Mouse (Mus musculus) sigmoid colon, adult 10 weeks (tissue): Measurements from ENCODE around the gene Ocel1. TPM values are rescaled to one million over a fixed set of nuclear protein-coding genes. Genes with fewer than 3 reads are reported as not detected.

Experiments used
- polyA plus RNA-seq: library from polyadenylated mRNA; stranded (reverse); fragments of 350-450 nt; fragmentation: Illumina TruSeq; extraction: RNeasy Lipid Tissue Mini Kit (QIAGEN cat#74804); gene quantifications from one replicate; pipeline ENCODE4 v1.2.3, GENCODE M21; 2014; ENCODE audit warnings: low read depth, low replicate concordance

Gene Ocel1
- 4.4 TPM for polyA plus RNA-seq

DNA sequence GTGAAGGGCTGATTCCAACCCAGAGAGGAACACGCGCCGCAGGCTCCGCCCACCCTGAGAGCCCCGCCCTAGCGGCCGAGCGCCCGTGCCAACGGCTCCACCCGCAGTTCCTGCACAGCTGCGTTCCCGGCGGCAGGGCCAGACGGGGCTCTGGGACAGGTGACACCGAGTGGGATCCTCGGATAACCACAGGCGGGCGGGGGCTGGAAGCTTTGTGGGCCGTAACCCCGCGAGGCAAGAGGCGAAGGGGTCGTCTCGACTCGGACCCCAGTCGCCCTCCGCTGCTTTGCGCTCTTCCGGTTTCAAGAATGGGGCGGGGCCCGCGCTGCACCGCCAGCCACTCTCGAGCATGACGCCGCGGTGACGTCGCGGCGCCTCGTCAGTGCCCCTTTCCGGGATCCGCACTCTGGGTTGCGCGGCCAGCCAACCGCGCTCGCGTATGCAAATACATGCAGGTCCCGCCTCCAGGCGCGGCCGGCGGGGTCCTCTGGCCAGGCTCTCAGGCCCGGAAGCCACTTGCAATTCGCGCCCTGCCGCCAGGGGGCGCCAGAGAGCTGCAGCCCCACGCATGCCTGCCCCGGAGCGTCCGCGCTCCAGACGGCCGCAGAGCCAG lies at the start of gene Ocel1:
Gene Ocel1, plus strand, starts transcription at position 63 of the 613 bp plus-strand sequence.

DNA sequence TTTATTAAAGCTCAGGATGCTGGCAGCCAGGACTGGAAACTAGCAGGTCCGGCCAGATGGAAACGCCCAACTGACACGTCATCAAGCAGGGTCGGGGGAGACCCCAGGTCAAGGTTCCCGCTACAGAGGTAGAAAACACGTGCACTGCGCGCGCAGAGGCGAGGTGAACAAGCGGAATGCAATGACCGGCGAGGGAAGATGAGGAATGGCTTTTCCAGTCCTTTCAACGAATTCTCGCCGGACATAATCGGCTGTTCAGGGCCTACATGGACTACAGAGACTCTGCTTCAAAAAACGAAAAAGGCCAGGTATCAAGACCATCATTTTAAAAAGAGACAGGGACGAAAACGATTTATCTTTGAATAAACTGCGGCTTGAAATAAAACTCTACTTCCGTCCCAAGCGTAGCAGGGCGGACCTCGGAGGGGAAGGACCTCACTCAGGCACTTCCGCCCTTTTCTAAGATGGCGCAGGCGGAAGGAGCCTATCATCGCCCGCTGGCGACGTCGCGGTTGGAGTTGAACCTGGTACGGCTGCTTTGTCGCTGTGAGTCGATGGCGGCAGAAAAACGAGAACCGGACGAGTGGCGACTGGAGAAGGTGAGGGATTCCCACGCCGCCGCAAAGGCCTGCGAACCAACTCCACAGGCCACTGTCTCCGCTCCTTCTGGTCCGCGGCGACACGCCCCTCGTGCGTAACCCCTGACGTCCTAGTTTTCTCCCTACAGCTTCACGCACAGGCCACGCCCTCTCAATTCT lies 4.1 kb upstream of the Ocel1 start, which contains the start of gene Use1:
Gene Use1, plus strand, starts transcription at position 78 of the 758 bp plus-strand sequence.

DNA sequence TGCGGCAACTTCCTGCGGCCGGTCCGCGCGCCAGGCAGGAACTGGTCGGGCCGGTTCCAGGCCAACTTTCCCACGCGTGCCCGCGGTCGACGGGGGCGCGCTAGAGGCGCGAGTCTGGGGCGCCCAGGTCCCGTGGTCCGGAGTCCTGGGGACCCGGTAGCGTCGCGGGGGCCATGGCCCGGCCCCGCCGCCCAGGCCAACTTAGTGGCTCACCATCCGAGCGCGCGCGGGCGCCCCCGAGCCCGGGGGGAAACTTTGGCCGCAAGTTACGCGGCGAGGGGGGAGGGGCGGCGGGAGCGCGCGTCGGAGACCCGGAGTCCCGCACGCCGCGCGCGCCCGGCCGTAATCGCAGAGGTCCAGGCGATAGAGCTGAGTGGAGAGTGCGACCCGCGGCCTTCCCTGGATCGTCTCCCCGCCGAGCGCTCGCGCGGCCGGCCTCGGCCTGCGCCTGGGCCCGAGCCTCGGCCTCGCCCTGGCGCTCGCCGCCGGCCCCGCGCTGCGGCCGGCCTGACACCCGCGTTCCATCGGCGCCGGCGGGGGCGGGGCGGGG lies 10.4 kb downstream of the Ocel1 start, which contains the start of gene Nr2f6:
Gene Nr2f6, minus strand, starts transcription at position 540 of the 550 bp plus-strand sequence.

DNA sequence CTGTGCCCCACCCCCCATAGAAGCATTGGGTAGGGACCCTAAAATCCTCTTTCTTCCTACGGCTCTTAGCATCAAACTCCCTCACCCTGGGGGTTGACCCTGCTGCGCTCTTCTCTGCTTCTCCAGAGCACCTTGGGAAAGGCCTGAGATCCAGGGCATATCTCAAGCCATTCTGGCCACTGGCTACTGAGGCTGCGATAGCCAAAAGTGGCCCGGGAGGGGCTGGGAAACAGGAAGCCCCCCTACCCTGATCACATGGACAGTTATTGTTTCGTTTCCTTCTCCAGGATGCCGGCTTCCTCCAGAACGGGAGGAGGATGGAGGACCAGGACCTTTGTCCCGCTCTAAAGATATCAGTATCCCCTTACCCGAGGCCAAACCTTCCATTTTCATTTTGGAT lies 24.5 kb downstream of the Ocel1 start, which contains the start of gene Ushbp1:
Gene Ushbp1, minus strand, starts transcription at position 174 of the 400 bp plus-strand sequence.

DNA sequence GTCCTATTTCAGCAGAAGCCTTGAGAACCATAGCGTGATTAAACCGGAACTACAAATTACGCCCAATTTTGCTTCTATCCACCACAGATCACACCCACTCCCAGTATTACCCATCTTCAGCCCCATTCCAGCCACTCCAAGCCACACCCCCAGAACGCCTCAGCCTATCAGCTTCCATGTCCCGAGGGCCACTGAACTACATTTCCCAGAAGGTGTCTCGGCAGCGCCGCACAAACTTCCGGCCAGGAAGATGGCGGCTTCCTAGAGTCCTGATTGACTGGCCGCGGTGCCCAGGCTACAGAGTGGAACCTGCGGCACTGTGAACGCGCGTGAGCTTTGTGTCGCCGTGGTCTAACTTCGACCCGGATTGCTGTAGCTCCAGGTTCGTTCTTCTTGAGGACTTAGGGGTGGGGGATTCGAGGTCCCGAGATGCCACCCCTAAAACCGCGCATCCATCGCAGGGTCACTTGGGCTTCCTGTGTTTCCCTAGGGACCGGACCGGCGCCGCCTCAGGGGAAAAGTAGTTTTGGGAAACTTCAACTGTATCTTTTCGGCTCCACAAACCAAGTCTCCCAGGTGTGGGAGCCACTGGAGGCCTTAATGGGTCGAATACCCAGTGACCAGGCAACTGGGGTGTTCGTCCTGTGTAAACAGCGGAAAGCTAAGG lies 25.7 kb downstream of the Ocel1 start, which contains the start of gene Babam1:
Gene Babam1, plus strand, starts transcription at position 223 of the 667 bp plus-strand sequence.

DNA sequence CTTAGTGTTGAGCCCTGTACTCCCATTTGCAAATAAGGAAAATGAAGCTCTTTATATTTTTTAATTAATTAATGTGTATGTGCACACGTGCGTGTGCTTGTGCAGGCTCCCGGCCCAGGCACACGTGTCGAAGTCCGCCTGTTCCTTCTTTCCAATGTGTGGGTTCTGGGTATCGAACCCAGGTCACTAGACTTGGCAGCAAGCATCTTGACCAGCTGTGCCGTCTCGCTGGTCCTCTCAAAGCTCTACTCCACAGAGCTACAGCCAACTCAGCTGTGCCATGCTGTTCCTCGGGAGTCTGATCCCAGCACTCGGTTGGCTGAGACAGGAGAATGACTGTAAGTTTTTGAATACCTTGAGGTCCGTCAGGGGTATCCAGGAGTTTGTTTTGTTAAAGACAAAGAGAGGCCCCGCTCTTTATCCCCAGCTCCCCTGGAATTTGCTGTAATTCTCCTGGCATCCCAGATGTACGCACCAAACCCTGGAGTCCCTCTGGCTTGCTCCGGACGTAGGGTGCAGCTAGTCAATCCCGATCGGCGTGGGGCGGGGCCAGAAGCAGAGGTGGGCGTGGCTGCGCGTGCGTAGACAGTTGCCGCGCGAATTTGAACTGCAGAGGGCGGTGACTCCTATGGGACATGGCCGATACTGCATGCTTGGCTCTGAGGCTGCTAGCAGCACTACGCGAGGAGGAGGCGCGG lies 34.5 kb downstream of the Ocel1 start, which contains the start of gene Ankle1:
Gene Ankle1, plus strand, starts transcription at position 610 of the 698 bp plus-strand sequence.

Other genes with a start within 250 kb of the Ocel1 start
- 3.0 TPM for gene Myo9b, start 98.6 kb upstream of the Ocel1 start, polyA plus RNA-seq
- gene Haus8, start 98.4 kb upstream of the Ocel1 start, polyA plus RNA-seq, result 5.1 TPM
- gene Use1, start 4.5 kb upstream of the Ocel1 start, polyA plus RNA-seq, result 3.3 TPM
- 3.3 TPM for gene Nr2f6, start 10.7 kb downstream of the Ocel1 start, polyA plus RNA-seq
- 1.1 TPM for gene Ushbp1, start 24.5 kb downstream of the Ocel1 start, polyA plus RNA-seq
- 9.8 TPM for gene Babam1, start 25.6 kb downstream of the Ocel1 start, polyA plus RNA-seq
- 1.8 TPM for gene Ankle1, start 34.7 kb downstream of the Ocel1 start, polyA plus RNA-seq
- gene Abhd8, start 92.4 kb downstream of the Ocel1 start, polyA plus RNA-seq, result 0.32 TPM
- gene Mrpl34, start 93.7 kb downstream of the Ocel1 start, polyA plus RNA-seq, result 8.3 TPM
- gene Dda1, start 97.9 kb downstream of the Ocel1 start, polyA plus RNA-seq, result 2.8 TPM
- gene Ano8, start 114.7 kb downstream of the Ocel1 start, polyA plus RNA-seq, result 2.6 TPM
- 2.2 TPM for gene Gtpbp3, start 116.8 kb downstream of the Ocel1 start, polyA plus RNA-seq
- gene Plvap, start 140.5 kb downstream of the Ocel1 start, polyA plus RNA-seq, result 2.2 TPM
- not detected for gene Ccdc194, start 154.4 kb downstream of the Ocel1 start, polyA plus RNA-seq
- gene Bst2, start 166.2 kb downstream of the Ocel1 start, polyA plus RNA-seq, result 1.5 TPM
- 3.3 TPM for gene Mvb12a, start 171.6 kb downstream of the Ocel1 start, polyA plus RNA-seq
- gene Tmem221, start 187.6 kb downstream of the Ocel1 start, polyA plus RNA-seq, result not detected
- not detected for gene Nxnl1, start 195.3 kb downstream of the Ocel1 start, polyA plus RNA-seq
- gene Slc27a1, start 197.6 kb downstream of the Ocel1 start, polyA plus RNA-seq, result 2.5 TPM
- gene Pgls, start 220.9 kb downstream of the Ocel1 start, polyA plus RNA-seq, result 0.76 TPM
- gene Fam129c, start 226.3 kb downstream of the Ocel1 start, polyA plus RNA-seq, result 1.0 TPM
- gene Colgalt1, start 239.7 kb downstream of the Ocel1 start, polyA plus RNA-seq, result 44.9 TPM